Mouse (Mus musculus): ENCODE measurements around the gene Pax1.
A peak's percentile ranks its signal among the peaks of the same experiment; 100 is the strongest.

Pax1 gene

DNA sequence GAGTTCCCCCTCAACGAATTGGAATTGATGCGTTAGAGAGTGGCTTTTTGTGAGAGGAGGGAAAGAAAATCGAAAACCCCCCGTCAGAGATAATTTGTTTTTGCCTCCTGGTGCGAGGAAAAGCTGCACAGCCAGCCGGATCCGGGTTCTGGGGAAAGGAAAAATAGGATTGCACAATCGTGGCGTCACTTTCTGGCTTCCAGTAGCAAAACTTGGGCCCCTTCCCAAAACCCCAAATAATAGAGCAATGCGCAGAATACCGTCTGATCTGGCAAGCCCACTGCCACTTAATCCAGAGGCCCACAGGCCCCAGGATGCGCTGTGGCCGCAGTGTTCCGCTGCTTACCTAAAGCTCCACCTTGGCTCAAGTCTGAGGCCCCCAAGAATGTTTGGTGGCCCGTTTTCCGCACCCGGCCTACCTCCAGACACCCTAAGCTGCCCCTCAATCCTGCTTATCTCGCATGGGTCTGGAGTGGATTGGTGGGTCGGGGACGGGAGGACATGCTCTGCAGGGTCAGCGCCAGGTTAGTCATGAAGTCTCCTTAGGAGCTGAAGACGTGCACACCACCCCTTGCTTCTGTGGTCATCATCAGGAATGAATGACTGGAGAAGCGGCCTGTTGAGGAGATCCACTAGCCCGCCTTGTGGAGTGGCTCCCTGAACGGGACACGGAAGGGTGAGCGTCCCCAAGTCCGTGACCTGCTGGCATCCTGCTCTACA, 11.4 kb downstream of the Pax1 start:
- no peak for DNase-seq (ENCODE audit: low spot score in 2 of 2)

DNA sequence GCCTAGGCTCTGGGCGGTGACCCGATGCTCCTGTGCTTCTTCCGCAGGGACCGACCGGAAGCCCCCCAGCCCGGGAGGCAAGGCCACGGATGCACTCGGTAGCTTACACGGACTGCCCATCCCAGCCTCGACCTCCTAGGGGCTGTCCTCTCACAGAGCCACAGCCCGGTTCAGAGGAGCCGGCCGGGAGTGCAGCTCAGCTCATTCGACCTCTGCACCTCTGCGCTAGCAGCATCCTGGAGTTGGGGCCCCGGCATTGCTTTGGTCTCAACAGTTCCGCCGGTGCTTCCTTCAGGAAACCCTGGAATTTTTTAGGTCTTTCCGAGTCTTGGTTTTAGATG, 11.9 kb downstream of the Pax1 start:
- no peak for DNase-seq (ENCODE audit: low spot score in 2 of 2)

DNA sequence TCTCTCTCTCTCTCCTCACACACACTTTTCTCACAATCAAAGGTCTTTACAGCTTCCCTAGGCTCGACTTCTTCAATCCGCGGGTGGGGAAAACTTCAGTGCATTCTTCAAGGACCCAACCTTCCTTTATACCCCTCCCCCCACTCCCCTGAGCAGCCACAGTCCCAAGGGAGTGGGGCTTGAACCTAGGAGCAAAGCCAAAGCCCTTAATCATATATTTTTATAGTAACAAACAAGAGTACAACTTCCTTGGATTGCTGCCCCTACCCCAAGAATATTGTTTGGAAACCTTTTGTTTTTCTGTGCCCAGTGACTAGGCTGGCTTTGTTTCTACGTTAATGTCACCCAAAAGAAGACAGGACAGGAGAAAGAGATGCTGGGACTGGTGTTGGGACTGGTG, 12.5 kb downstream of the Pax1 start:
- peak in 1 of 2 experiments; percentile 22 for DNase-seq (ENCODE audit: low spot score in 2 of 2)

GRCm38 (mm10) chr2:147375019-147375715, 13.4 kb downstream of the Pax1 start:
- no peak for DNase-seq (ENCODE audit: low spot score in 2 of 2)

GRCm38 (mm10) chr2:147378934-147379333, 17.2 kb downstream of the Pax1 start:
- DNase-seq (ENCODE audit: low spot score in 2 of 2): no peak

GRCm38 (mm10) chr2:147383373-147383772, 21.6 kb downstream of the Pax1 start:
- DNase-seq (ENCODE audit: low spot score in 2 of 2): no peak

DNA sequence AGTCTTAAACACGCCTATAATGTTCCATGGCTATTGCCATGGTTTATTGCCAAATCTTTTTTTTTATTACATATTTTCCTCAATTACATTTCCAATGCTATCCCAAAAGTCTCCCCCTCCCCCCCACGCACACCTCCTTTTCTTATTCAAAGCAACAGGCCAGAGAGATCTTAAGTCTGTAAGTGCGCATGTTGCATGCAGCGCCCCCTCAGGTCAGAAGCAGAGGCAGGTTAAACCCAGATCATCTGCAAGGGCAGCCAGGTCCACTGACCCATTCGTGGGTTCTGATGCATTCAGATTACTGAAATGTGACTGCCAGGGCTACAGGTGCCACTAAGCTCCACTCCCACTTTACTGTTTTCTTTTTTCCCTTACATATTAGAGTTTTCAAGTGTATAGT, 25.2 kb downstream of the Pax1 start:
- DNase-seq (ENCODE audit: low spot score in 2 of 2): no peak

- no peak for DNase-seq (ENCODE audit: low spot score in 2 of 2)
These were observed 47.6 kb downstream of the Pax1 start for GRCm38 (mm10) chr2:147409323-147409722.

- DNase-seq (ENCODE audit: low spot score in 2 of 2): no peak
These were observed 53.3 kb downstream of the Pax1 start for GRCm38 (mm10) chr2:147415037-147415436.

GRCm38 (mm10) chr2:147424582-147425255, 63.0 kb downstream of the Pax1 start:
- no peak for DNase-seq (ENCODE audit: low spot score in 2 of 2)

- no peak for DNase-seq (ENCODE audit: low spot score in 2 of 2)
These were observed 68.1 kb downstream of the Pax1 start for GRCm38 (mm10) chr2:147429607-147430356.

DNA sequence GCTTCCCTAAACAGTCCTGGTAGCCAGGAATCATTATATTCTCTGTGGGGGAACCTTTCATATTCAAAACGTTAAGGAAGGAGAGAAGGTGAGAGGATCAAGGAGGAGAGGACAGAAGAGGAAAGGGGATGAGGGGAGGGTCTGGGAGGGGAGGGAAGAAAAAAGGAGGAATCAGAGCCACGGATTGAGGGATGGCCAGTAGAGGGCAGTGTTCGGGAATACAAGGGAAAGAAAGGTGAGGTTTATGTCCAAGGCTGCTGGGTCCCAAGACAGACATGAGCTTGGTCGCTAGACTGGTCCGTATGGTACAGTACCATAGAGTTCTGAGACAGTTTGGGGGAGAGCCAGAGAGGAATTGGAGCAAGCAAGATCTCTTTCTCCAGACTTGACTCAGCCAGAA, 71.4 kb downstream of the Pax1 start:
- no peak for DNase-seq (ENCODE audit: low spot score in 2 of 2)
